Mouse (Mus musculus) cortical plate, adult 2 months (tissue): ENCODE results near the gene Gins1.

Experiments
- CTCF ChIP-seq: fragments of 200-500 bp; IDR thresholded peaks from 2 replicates; pipeline ENCODE4 v1.5.1; 2011; ENCODE audit warnings: mild to moderate bottlenecking, control low read depth, low read length; ENCODE audit not compliant: insufficient read depth; ENCODE audit errors: extremely low read depth
- POLR2A ChIP-seq: fragments of 200-500 bp; IDR thresholded peaks from 2 replicates; pipeline ENCODE4 v1.6.1; 2011; ENCODE audit warnings: mild to moderate bottlenecking, low read length, control low read depth; ENCODE audit not compliant: insufficient read depth; ENCODE audit errors: extremely low read depth

DNA sequence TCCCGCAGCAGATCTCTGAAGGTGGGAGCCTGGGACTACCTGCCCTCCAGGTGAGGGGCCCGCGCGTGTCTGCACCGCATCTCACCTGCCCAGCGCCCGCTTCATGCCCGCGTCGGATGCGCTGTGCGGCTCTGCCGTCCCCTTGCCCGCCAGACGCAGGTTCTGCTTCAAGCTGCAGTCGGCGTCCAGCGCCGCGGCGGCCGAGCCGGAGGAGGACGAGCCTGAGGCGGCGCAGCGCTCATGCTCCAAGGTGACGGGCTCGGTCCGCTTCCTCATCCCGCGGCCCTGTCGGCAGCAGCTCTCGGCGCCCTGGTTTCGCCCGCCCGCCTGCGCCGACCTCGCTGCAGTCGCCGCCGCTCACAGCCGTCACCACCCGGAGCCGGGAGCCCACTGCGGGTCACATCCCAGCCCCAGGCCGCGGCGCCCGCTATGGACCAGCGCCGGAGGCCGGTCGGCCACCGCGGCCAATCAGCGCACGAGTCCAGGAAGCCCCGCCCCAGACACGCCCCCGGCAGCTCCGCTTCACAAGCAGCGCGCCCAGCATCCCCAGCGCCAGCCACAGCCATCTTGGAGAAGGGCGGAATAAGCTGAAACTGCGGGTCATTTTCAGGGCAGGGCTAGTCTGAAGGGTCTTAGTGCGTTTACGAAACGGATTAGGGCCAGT, 796 bp upstream of the Gins1 start, which contains the start of gene Abhd12:
- TF ChIP-seq CTCF = no peak
- peak; percentile 83 for TF ChIP-seq POLR2A
